Mouse (Mus musculus) neural tube, embryonic 11.5 days (tissue): ENCODE results near the gene Arhgap6. TPM values are rescaled to one million over a fixed set of nuclear protein-coding genes. Genes with fewer than 3 reads are reported as not detected.

Experiments
- ATAC-seq: fragments of 200-750 bp; cut with Nextera tagmentation; 2 replicates; pipeline ENCODE4 v1.8.0; 2017; ENCODE audit warnings: moderate number of reproducible peaks, mild to moderate bottlenecking, moderate TSS enrichment, moderate library complexity; ENCODE audit not compliant: insufficient read depth, low FRiP score, low TSS enrichment
- DNase-seq: peaks from one replicate; pipeline ENCODE4 v3.0.0-alpha.2; 2015; ENCODE audit warnings: low spot score
- H3K27ac ChIP-seq: fragments of 300-500 bp; sonication (generic); 2 replicates; pipeline ENCODE4 v1.5.1; 2014; ENCODE audit warnings: low read depth, mild to moderate bottlenecking, low read length
- H3K27me3 ChIP-seq: fragments of 300-500 bp; sonication (generic); 2 replicates; pipeline ENCODE4 v1.6.1; 2014; ENCODE audit warnings: mild to moderate bottlenecking, low read length, mixed read lengths; ENCODE audit not compliant: control insufficient read depth, insufficient read depth
- H3K36me3 ChIP-seq: fragments of 300-500 bp; sonication (generic); 2 replicates; pipeline ENCODE4 v1.6.1; 2014; ENCODE audit warnings: mild to moderate bottlenecking, low read length, moderate library complexity, mixed read lengths; ENCODE audit not compliant: control insufficient read depth, insufficient read depth
- H3K4me1 ChIP-seq: fragments of 300-500 bp; sonication (generic); 2 replicates; pipeline ENCODE4 v1.6.1; 2014; ENCODE audit warnings: low read length, mixed read lengths; ENCODE audit not compliant: control insufficient read depth, insufficient read depth
- H3K4me2 ChIP-seq: fragments of 300-500 bp; sonication (generic); 2 replicates; pipeline ENCODE4 v1.6.1; 2014; ENCODE audit warnings: low read depth, mild to moderate bottlenecking, moderate library complexity
- H3K4me3 ChIP-seq: fragments of 300-500 bp; sonication (generic); 2 replicates; pipeline ENCODE4 v1.5.1; 2014; ENCODE audit warnings: low read depth, low read length
- H3K9ac ChIP-seq: fragments of 300-500 bp; sonication (generic); 2 replicates; pipeline ENCODE4 v1.6.1; 2014; ENCODE audit warnings: mild to moderate bottlenecking, low read length
- H3K9me3 ChIP-seq: fragments of 300-500 bp; sonication (generic); 2 replicates; pipeline ENCODE4 v1.6.1; 2016; ENCODE audit warnings: low read length; ENCODE audit not compliant: control insufficient read depth
- WGBS: fragments of 180-500 bp; shearing (Covaris S2); extraction: QIAGEN DNeasy Blood & Tissue Kit; methylation state at CpG from one replicate; pipeline ENCODE4 v1.1.7; 2014; 5-methylcytosine and 5-hydroxymethylcytosine counted together
- polyA plus RNA-seq: library from polyadenylated mRNA; unstranded; fragments of >200 nt; fragmentation: Nextera tagmentation; extraction: Ambion mirVana; gene quantifications from 2 replicates; pipeline ENCODE4 v1.2.1, GENCODE M21; 2014

Arhgap6 gene
- polyA plus RNA-seq, 1 experiment from 2014 or later: 1.8 TPM

- H3K27me3 ChIP-seq: no peaks in the 10 kb centered on the region
- 84% methylated on average over 2 of the region's 2 CpGs for WGBS
- DNase-seq: no peak
- H3K4me3 ChIP-seq: no peak overlapping the region
- no peaks in the 10 kb centered on the region for H3K4me1 ChIP-seq
- ATAC-seq: no peak
- no peak overlapping the region for H3K9ac ChIP-seq
- H3K36me3 ChIP-seq: no peaks in the 10 kb centered on the region
- no peak overlapping the region for H3K4me2 ChIP-seq
- H3K9me3 ChIP-seq: no peaks in the 10 kb centered on the region
- no peak overlapping the region for H3K27ac ChIP-seq
Observed at GRCm38 (mm10) chrX:169107372-169107771, 312.5 kb downstream of the Arhgap6 start.

DNA sequence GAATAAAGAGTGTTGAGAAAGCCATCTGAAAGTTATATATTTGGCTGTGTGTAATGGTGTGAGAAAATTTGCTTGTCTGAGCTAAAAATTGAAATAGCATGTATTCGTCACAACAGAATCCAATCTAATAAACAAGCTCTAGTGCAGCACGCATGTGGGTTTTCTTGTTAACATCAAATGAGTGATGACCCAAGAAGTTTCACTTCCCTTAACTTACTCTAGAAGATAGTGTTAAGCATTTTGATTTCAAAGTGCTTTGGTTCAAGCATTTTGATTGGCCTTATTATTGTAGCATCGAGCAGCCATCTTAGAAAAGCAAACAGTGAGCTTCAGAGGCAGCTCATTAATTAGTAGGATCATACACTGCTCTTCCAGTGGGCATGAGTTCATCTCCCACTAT lies 315.1 kb downstream of the Arhgap6 start:
- Histone ChIP-seq H3K4me2 (no peak overlapping the region), H3K4me1 (no peaks in the 10 kb centered on the region), H3K9ac (no peak overlapping the region), H3K27ac (no peak overlapping the region), H3K9me3 (no peaks in the 10 kb centered on the region), H3K4me3 (no peak overlapping the region), H3K27me3 (no peaks in the 10 kb centered on the region), H3K36me3 (no peaks in the 10 kb centered on the region)
- DNase-seq (no peak), ATAC-seq (no peak)
- 92% methylated on average over 3 of the region's 3 CpGs for WGBS

DNA sequence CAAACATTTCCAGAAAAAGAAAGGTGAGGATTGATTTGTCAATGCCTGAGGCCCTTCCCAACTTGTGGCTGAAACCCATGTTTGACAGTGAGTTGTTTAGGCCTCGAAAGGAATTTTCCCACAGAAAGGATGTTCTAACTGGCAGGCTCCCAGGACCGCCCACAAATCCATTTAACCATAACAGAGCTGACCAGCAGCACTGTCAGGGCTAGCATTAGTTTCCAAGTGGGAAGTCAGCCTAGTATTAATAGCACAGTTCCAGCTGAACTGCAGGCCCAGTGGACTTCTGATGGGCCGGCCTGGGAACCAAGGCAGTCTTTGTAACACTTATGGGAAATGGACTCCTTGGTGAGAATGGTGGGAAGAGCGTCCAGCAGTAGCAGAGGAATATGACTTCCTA lies 317.8 kb downstream of the Arhgap6 start:
- ATAC-seq (no peak), DNase-seq (no peak)
- H3K9me3 ChIP-seq: no peaks in the 10 kb centered on the region
- no peaks in the 10 kb centered on the region for H3K27me3 ChIP-seq
- H3K4me1 ChIP-seq: no peaks in the 10 kb centered on the region
- H3K9ac ChIP-seq: no peak overlapping the region
- no peak overlapping the region for H3K4me3 ChIP-seq
- no peak overlapping the region for H3K27ac ChIP-seq
- no peaks in the 10 kb centered on the region for H3K36me3 ChIP-seq
- no peak overlapping the region for H3K4me2 ChIP-seq
- 79% methylated on average over 4 of the region's 4 CpGs for WGBS

DNA sequence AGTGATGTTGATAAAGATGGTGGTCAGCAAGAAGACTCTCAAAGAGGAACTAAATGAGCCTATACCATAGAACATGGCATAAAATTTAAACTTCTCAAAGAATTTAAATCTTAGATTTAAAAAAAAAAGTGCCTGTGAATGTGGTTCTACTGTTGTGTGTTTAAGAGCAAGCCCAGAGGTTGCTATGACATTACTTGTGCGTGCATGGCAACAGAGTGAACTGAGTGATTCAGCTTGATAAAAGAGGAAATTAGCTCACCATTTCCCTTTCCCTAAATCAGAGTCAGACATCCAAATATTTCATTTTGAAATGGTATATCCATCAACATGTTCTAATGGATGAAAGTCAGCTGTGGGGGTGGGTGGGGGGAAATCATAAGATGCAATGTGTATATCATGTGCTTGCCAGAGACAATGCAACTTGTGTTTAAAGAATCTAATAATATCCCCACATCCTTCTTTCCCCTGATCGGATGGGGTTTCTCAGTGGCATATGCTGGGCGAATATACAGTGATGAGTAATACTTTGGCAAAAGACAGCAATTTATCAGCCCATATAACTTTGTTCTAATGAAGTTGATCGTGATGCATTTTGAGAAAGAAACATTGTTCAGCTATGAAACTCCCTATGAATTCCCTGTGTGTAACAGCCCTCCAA lies 328.3 kb downstream of the Arhgap6 start:
- H3K27me3 ChIP-seq: no peaks in the 10 kb centered on the region
- H3K4me3 ChIP-seq: no peak overlapping the region
- no peaks in the 10 kb centered on the region for H3K9me3 ChIP-seq
- H3K9ac ChIP-seq: no peak overlapping the region
- 85% methylated on average over 4 of the region's 4 CpGs for WGBS
- H3K4me1 ChIP-seq: no peaks in the 10 kb centered on the region
- no peak overlapping the region for H3K27ac ChIP-seq
- H3K4me2 ChIP-seq: no peak overlapping the region
- no peaks in the 10 kb centered on the region for H3K36me3 ChIP-seq
- ATAC-seq (no peak), DNase-seq (no peak)

- Histone ChIP-seq H3K4me3 (no peak overlapping the region), H3K4me1 (no peaks in the 10 kb centered on the region), H3K36me3 (no peaks in the 10 kb centered on the region), H3K27ac (no peak overlapping the region), H3K9ac (no peak overlapping the region), H3K4me2 (no peak overlapping the region), H3K9me3 (no peaks in the 10 kb centered on the region), H3K27me3 (no peaks in the 10 kb centered on the region)
- DNase-seq (no peak), ATAC-seq (no peak)
- WGBS: 84% methylated on average over 3 of the region's 3 CpGs
Observed at GRCm38 (mm10) chrX:169123773-169124151, 328.9 kb downstream of the Arhgap6 start.

GRCm38 (mm10) chrX:169139758-169140157 lies 344.9 kb downstream of the Arhgap6 start:
- no peak overlapping the region for H3K9ac ChIP-seq
- ATAC-seq (no peak), DNase-seq (no peak)
- H3K27ac ChIP-seq: no peak overlapping the region
- H3K27me3 ChIP-seq: no peaks in the 10 kb centered on the region
- H3K4me3 ChIP-seq: no peak overlapping the region
- H3K36me3 ChIP-seq: no peaks in the 10 kb centered on the region
- no peak overlapping the region for H3K4me2 ChIP-seq
- WGBS: 84% methylated on average over 7 of the region's 7 CpGs
- H3K9me3 ChIP-seq: no peaks in the 10 kb centered on the region
- no peaks in the 10 kb centered on the region for H3K4me1 ChIP-seq

GRCm38 (mm10) chrX:169140467-169140866 lies 345.6 kb downstream of the Arhgap6 start:
- H3K27me3 ChIP-seq: no peaks in the 10 kb centered on the region
- no peak overlapping the region for H3K4me2 ChIP-seq
- H3K9me3 ChIP-seq: no peaks in the 10 kb centered on the region
- H3K36me3 ChIP-seq: no peaks in the 10 kb centered on the region
- no peak overlapping the region for H3K27ac ChIP-seq
- no peak overlapping the region for H3K4me3 ChIP-seq
- H3K9ac ChIP-seq: no peak overlapping the region
- no peaks in the 10 kb centered on the region for H3K4me1 ChIP-seq
- DNase-seq: no peak
- ATAC-seq: no peak
- 91% methylated on average over 9 of the region's 9 CpGs for WGBS

- no peaks in the 10 kb centered on the region for H3K4me1 ChIP-seq
- H3K4me2 ChIP-seq: no peak overlapping the region
- H3K9me3 ChIP-seq: no peaks in the 10 kb centered on the region
- H3K36me3 ChIP-seq: no peaks in the 10 kb centered on the region
- no peak overlapping the region for H3K9ac ChIP-seq
- H3K27ac ChIP-seq: no peak overlapping the region
- no peaks in the 10 kb centered on the region for H3K27me3 ChIP-seq
- no peak overlapping the region for H3K4me3 ChIP-seq
- no peak for ATAC-seq
- no peak for DNase-seq
Observed at GRCm38 (mm10) chrX:169153805-169154204, 358.9 kb downstream of the Arhgap6 start.

- Histone ChIP-seq H3K36me3 (no peaks in the 10 kb centered on the region), H3K4me2 (no peak overlapping the region), H3K4me3 (no peak overlapping the region), H3K9me3 (no peaks in the 10 kb centered on the region), H3K4me1 (no peaks in the 10 kb centered on the region), H3K27me3 (no peaks in the 10 kb centered on the region), H3K9ac (no peak overlapping the region), H3K27ac (no peak overlapping the region)
- ATAC-seq: no peak
- 87% methylated on average over 6 of the region's 6 CpGs for WGBS
- DNase-seq: no peak
Observed at GRCm38 (mm10) chrX:169158385-169158784, 363.5 kb downstream of the Arhgap6 start.
